Mouse (Mus musculus): ENCODE results near the gene Slc19a2.

- no peak for TF ChIP-seq POLR2A (IDR thresholded peaks at IDR 0.05; ENCODE audit: control insufficient read depth, extremely low read depth, insufficient read depth, low read length, poor library complexity)
- no peak for TF ChIP-seq CTCF (IDR thresholded peaks at IDR 0.05; ENCODE audit: borderline replicate concordance, control insufficient read depth, extremely low read depth, insufficient read depth, low read length, poor library complexity)
These were observed 59.1 kb downstream of the Slc19a2 start for GRCm38 (mm10) chr1:164307922-164308321.

Measured in thymus, adult 2 months (tissue).